Mouse (Mus musculus) urinary bladder, postnatal 36 days (tissue): ENCODE data around the gene Nipsnap1.

Experiments used
- DNase-seq, 2 experiments: peaks; one replicate each; pipeline ENCODE4 v3.0.0; 2022; ENCODE audit warnings: low spot score in 2 of 2, mixed read lengths in 1 of 2

Nipsnap1 gene

GRCm38 (mm10) chr11:4865645-4866251, 8.0 kb upstream of the Nipsnap1 start:
- peak; percentile 41 to 59 for DNase-seq

DNA sequence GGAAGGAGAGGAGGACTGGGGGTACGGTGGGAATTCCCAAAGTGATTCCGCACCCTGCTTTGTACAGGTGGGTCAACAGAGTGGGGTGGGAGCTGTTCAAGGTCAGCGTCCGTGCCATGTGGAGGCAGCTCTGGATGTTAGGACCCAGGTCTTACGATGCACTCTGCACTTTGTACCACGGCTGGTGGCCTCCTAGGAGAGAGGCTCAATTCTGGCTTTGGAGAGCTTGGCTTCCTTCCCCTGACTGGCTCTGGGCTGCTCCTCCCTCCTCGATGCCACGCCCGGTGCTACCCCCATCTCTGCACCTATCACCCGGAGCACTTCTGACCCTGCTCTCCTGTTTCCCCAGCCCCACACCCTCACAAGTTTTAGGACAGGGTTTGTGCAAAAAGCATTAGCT, 800 bp downstream of the Nipsnap1 start:
- no peak for DNase-seq

- no peak for DNase-seq
These were observed 7.3 kb downstream of the Nipsnap1 start for GRCm38 (mm10) chr11:4881087-4881486.

- DNase-seq = peak; percentile 20 to 53
These were observed 9.3 kb downstream of the Nipsnap1 start for GRCm38 (mm10) chr11:4882892-4883627.

GRCm38 (mm10) chr11:4885385-4885903, 11.7 kb downstream of the Nipsnap1 start:
- peak; percentile 20 to 31 for DNase-seq

GRCm38 (mm10) chr11:4886987-4887386, 13.2 kb downstream of the Nipsnap1 start:
- DNase-seq = no peak

DNA sequence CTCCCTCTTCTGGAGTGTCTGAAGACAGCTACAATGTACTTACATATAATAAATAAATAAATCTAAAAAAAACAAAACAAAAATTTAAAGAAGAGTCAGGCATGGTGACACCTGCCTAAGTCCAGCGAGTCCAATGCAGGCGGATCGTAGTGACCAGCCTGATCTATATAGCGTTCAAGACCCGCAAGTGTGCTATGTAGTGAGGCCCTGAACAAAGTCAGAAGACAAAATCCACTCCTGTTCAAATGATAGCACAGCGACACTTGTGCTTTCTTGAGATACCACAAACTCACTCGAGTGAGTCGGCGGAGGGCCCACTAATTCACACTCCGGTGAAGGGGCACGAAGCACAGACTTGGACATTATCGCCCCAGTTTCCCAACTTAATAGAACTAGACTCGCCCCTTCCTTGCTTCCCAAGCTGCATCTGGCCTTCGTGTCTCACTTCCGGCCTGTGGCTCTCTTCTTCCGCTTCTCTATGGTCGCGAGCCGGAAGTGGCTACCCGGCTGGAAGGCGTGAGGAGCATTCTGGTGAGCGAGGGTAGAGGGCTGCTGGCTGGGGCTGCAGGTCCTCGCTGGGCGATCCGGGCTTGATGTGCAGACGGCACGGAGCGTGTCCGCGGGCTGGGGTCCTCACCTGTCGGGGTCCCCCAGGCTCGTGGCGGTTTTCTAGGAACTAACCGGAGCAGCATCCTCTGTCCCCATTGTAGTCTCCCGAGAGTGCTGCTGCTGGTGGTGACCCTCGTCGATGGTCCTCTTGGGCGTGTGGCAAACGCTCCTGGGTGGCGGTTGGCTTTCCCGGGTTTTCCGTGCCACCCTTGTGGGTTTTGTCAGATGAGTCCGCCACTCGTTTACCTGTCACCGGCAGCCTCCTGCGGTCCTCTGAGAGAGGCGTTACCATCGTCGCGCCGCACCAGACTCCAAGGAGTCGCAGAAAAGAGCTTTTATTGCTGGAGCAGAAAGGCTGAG, 21.4 kb downstream of the Nipsnap1 start, which contains the start of gene Thoc5:
Gene Thoc5 (plus strand): TSS at position 473 of the 969 bp plus-strand sequence.
- peak; percentile 69 to 82 for DNase-seq

- no peak for DNase-seq
These were observed 26.7 kb downstream of the Nipsnap1 start for GRCm38 (mm10) chr11:4900437-4900836.

DNA sequence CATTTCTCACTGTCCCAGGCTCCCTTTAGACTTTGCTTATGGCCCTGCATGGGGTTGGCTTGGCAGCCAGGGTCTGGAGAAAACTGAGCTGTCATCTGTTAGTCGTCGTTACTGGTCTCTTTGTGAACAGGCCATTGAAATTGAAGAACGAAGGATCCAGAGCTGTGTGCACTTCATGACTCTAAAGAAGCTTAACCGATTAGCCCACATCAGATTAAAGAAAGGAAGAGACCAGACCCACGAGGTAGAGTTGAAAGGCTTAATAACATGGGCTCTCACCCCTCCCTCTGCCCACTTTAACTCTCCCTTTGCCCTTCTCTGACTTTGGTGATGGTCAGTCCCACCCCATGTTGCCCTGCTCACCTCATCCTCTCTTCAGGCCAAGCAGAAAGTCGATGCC, 28.2 kb downstream of the Nipsnap1 start:
- DNase-seq = no peak

GRCm38 (mm10) chr11:4906231-4906630, 32.5 kb downstream of the Nipsnap1 start:
- no peak for DNase-seq

DNA sequence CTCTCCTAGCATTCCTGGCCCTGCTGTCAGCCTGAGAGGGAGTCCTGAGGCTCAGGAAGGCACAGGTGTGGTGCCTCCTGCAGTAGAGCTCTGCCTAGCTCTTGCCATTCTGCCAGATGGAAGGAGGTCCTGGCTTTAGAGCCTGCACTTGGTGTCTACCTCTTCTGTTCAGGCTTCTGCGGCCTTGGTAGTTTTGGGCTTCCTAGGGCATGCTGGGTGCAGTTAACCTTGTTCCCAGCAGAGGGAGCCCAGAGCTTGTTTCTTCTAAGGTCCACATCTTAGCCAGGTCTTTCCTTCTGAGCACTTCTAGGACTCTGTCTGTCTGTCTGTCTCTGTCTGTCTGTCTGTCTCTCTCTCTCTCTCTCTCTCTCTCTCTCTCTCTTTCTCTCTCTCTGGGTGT, 42.3 kb downstream of the Nipsnap1 start:
- peak; percentile 31 to 32 for DNase-seq

- DNase-seq = no peak
These were observed 47.5 kb downstream of the Nipsnap1 start for GRCm38 (mm10) chr11:4921281-4921680.

- no peak for DNase-seq
These were observed 48.0 kb downstream of the Nipsnap1 start for GRCm38 (mm10) chr11:4921751-4922150.

DNA sequence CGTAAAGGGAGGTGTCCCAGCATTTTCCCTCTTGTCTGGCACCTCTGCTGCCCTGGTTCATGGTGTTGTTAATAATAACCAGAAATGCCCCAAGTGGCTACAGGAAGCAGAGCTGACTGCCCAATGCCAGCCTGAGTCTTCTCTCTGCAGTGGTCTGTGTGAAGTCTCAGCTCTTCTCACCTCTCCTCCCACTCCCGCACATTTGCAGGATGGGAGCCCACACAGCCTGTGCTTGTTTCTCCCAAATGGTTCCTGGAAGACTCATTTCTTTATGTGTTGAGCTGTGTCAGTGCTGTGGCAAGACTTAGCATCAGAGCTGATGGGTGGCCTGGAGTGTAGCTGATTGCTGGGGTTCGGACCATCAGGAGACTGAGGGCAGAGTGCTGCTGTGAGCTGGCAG, 53.5 kb downstream of the Nipsnap1 start:
- DNase-seq = no peak

DNA sequence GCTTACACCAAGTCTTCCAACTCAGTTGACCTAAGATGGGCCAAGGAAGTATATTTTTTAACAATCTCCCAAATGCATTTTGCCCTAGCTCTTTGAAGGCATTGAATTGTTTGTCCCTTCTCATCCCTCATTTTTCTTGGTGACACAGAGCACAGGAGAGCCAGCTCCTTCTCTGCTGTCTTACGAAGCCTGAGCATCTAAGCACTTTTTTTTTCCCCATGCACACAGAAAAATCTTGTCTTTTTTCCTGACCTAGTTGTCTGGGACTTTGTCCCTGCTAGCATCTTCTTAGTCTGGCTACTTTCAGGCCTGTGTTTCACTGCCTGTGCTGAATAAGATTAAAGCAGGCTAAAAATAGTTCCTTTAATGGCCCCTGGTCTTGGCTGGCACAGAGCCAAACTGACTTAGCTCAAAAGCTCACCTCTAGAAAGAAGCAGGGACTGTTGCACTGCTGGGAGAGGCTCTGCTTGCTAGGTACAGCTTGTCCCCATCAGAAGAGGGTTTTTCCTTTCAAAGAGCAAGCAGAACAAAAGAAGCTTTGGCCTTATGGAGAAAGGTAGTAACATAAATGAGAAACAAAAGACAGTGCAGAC, 57.4 kb downstream of the Nipsnap1 start:
- DNase-seq = peak; percentile 11 to 43

DNA sequence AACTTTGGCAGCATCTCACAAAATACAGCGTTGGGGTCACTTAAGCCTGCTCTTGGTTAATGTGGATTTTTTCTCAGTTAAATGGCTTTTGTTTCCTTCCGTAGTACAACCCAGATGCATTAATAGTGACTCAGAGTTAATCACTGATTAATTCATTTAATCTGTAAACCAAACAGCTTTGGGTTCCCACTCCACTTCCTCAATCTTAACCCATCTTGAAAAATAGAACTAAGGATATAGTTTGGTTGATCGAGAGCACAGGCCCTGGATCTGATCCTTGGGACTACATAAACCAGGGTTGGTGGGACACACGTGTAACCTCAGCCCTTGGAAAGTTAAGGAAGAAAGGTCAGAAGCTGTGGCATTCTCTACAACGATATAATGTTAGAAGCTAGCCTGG, 62.5 kb downstream of the Nipsnap1 start:
- DNase-seq = no peak
